Mouse (Mus musculus): ENCODE measurements around the gene Avpr1b. TPM values are rescaled to one million over a fixed set of nuclear protein-coding genes. Genes with fewer than 3 reads are reported as not detected.

The Avpr1b gene
- total RNA-seq (2023): not detected

DNA sequence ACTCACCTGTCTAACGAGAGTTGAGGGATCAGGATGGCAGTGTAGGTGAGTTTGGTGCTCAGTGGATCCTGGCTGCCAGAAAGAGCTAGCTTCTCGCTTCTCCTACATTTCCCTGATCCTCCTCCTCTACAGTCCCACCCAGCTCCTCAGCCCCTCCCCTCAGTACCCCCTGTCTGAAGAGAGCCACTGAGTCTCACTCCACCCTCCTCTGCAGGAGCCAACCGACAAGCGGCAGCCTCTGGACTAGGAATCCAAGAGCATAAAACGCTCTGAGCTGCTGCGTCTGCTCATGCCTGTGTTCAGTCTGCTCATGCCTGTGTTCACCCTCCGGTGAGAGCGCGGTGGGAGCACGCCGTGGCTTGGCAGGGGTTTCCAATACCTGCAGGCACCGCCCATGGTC lies at the start of gene Avpr1b:
Avpr1b (plus strand) TSS at position 335 of the 400 bp plus-strand sequence.

GRCm38 (mm10) chr1:131637791-131638540 lies 38.9 kb downstream of the Avpr1b start, which contains the start of gene Ctse:
Gene Ctse (plus strand): TSS chr1:131638306.

Other genes starting within 250 kb of the Avpr1b start
- gene Srgap2, start 71.9 kb upstream of the Avpr1b start, total RNA-seq (2023): 10 to 100 TPM; 37.6 to 38.7 TPM
- gene Fam72a, start 71.3 kb upstream of the Avpr1b start, total RNA-seq (2023): under 1 TPM; 0.50 to 0.55 TPM
- gene Ctse, start 39.1 kb downstream of the Avpr1b start, total RNA-seq (2023): 100 to 1,000 TPM; 131 to 135 TPM
- under 1 TPM; 0.32 to 0.68 TPM for gene Rab7b, start 89.5 kb downstream of the Avpr1b start, total RNA-seq (2023)
- gene Slc26a9, start 144.8 kb downstream of the Avpr1b start, total RNA-seq (2023): not detected
- not detected for gene Pm20d1, start 198.1 kb downstream of the Avpr1b start, total RNA-seq (2023)
- gene Slc41a1, start 228.3 kb downstream of the Avpr1b start, total RNA-seq (2023): 10 to 100 TPM; 49.2 to 54.4 TPM

Measured in B cell, adult 67 days (primary cell).